Mouse (Mus musculus) lung, postnatal 0 days (tissue): ENCODE measurements around the gene Fbln1. TPM values are rescaled to one million over a fixed set of nuclear protein-coding genes. Genes with fewer than 3 reads are reported as not detected.

ENCODE experiments used
- ATAC-seq: fragments of 200-750 bp; cut with Nextera tagmentation; 2 replicates; pipeline ENCODE4 v1.8.0; 2017; ENCODE audit warnings: moderate library complexity
- DNase-seq: peaks from one replicate; pipeline ENCODE4 v3.0.0-alpha.2; 2016; ENCODE audit warnings: low spot score
- H3K27ac ChIP-seq: fragments of 300-500 bp; sonication (generic); 2 replicates; pipeline ENCODE4 v1.5.1; 2014; ENCODE audit warnings: antibody characterized with exemption, mild to moderate bottlenecking, low read length, mixed read lengths
- H3K27me3 ChIP-seq: fragments of 300-500 bp; sonication (generic); replicated peaks from 2 replicates; pipeline ENCODE4 v1.6.1; 2014; ENCODE audit warnings: low read length, mixed read lengths; ENCODE audit not compliant: insufficient read depth
- H3K36me3 ChIP-seq: fragments of 300-500 bp; sonication (generic); 2 replicates; pipeline ENCODE4 v1.6.1; 2014; ENCODE audit warnings: low read length, mixed read lengths; ENCODE audit not compliant: insufficient read depth
- H3K4me1 ChIP-seq: fragments of 300-500 bp; sonication (generic); 2 replicates; pipeline ENCODE4 v1.6.1; 2014; ENCODE audit warnings: antibody characterized with exemption, low read depth, low read length, mixed read lengths; ENCODE audit not compliant: insufficient read depth
- H3K4me2 ChIP-seq: fragments of 300-500 bp; sonication (generic); replicated peaks from 2 replicates; pipeline ENCODE4 v1.6.1; 2014; ENCODE audit warnings: low read depth, mild to moderate bottlenecking, low read length, moderate library complexity, mixed read lengths
- H3K4me3 ChIP-seq: fragments of 300-500 bp; sonication (generic); 2 replicates; pipeline ENCODE4 v1.5.1; 2014; ENCODE audit warnings: low read depth, low read length
- H3K9ac ChIP-seq: fragments of 300-500 bp; sonication (generic); replicated peaks from 2 replicates; pipeline ENCODE4 v1.6.1; 2014; ENCODE audit warnings: low read depth, mild to moderate bottlenecking
- H3K9me3 ChIP-seq: fragments of 300-500 bp; sonication (generic); 2 replicates; pipeline ENCODE4 v1.6.1; 2016; ENCODE audit warnings: low read length, mixed read lengths
- CTCF ChIP-seq: IDR thresholded peaks from 2 replicates; pipeline ENCODE4 v1.5.1; 2016; ENCODE audit warnings: antibody characterized with exemption, mild to moderate bottlenecking
- EP300 ChIP-seq: IDR thresholded peaks from 2 replicates; pipeline ENCODE4 v1.6.1; 2016; ENCODE audit warnings: antibody characterized with exemption, mild to moderate bottlenecking, control low read depth
- WGBS: fragments of 180-500 bp; shearing (Covaris S2); extraction: QIAGEN DNeasy Blood & Tissue Kit; methylation state at CpG from one replicate; pipeline ENCODE4 v1.1.7; 2014; 5-methylcytosine and 5-hydroxymethylcytosine counted together
- polyA plus RNA-seq: library from polyadenylated mRNA; unstranded; fragments of >200 nt; fragmentation: Nextera tagmentation; extraction: Ambion mirVana; gene quantifications from 2 replicates; pipeline ENCODE4 v1.2.1, GENCODE M21; 2015

The Fbln1 gene
- polyA plus RNA-seq, result 45.7 and 51.2 TPM in 2 replicates

DNA sequence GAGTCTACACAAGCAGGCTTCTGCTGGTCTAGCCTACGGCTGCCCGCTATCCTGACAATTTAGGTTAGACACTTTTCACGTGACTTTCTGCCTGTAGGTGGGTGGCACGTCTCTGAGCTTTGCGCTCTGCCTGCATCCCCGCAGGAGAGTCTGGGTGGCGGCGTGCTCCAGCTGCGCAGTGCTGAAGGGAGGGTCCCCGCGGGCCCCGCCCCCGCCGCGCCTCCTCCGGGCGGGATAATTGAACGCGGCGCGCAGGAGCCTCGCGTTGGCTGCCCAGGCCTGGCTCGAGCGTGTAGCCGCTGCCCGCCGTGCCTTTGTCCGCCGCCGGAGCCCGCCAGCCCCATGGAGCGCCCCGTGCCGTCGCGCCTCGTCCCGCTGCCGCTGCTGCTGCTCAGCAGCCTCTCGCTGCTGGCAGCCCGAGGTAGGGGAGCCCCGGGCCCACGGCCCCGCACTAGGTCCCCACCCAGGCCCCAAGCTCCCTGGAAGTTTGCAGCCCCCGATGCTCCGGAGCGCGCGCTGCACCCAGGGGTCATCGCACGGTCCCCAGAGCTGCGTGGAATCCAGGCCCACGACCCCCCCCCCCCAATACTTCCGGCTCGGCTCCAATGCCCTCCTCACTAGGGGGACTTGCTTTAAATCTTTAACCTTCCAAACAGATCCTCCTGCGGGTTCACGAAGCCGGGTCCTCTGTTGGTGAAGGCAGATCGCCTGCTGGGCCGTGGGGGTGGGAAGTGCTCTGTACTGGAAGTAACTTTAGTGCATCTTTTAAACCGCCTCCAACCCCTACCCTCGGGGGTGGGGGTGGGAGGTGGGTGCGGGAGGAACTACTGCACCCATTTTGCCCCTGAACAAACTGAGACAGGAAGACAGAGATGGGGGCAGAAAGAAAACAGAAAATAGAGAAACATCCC is at the start of gene Fbln1:
Gene Fbln1 (plus strand): TSS at position 158 of the 911 bp plus-strand sequence.
- TF ChIP-seq EP300 (no peak), CTCF (peak; percentile 8; the same call in 1 of the 2 replicates)
- H3K36me3 ChIP-seq, result no peaks in the 10 kb centered on the region
- H3K9ac ChIP-seq, result 0 out of 2 replicates have a peak within 1 kb of the TSS, but pooled peaks have one; percentile 12
- H3K4me2 ChIP-seq, result peak within 1 kb of the TSS; percentile 85
- H3K4me3 ChIP-seq, result peak within 1 kb of the TSS; percentile 44
- H3K27me3 ChIP-seq, result no peaks in the 10 kb centered on the region
- under 1% methylated on average over 55 of the region's 64 CpGs for WGBS
- H3K4me1 ChIP-seq, result no peaks in the 10 kb centered on the region
- DNase-seq, result peak; percentile 84
- 0 out of 2 replicates have a peak within 1 kb of the TSS, but pooled peaks have one; percentile 38 for H3K27ac ChIP-seq
- ATAC-seq, result peak; percentile 80
- H3K9me3 ChIP-seq, result no peaks in the 10 kb centered on the region

DNA sequence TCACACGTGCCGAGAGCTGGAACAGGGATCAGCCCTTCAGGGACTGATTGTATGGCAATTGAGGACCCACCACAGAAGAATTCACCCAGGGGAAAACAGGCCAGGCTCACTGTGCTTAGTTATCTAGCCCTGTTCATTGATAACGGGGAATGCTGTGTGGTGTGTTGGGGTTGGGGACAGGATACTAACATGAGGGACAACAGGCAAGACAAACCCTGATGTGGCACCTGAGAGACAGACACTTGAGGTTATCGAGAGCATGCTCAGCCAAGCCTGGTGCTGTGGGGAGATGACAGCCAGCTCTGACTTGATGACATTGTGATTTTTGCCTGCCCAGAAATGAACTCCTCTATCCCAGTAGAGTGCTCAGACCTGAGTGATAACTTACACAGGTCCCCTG is 49.6 kb upstream of the Fbln1 start:
- Histone ChIP-seq H3K4me1 (no peaks in the 10 kb centered on the region), H3K27me3 (no peaks in the 10 kb centered on the region), H3K9ac (no peak overlapping the region), H3K4me2 (no peak overlapping the region), H3K9me3 (no peaks in the 10 kb centered on the region), H3K4me3 (no peak overlapping the region), H3K27ac (no peak overlapping the region), H3K36me3 (no peaks in the 10 kb centered on the region)
- DNase-seq (no peak), ATAC-seq (no peak)
- WGBS, result 35% methylated on average over 4 of the region's 4 CpGs
- TF ChIP-seq EP300 (no peak), CTCF (no peak)

DNA sequence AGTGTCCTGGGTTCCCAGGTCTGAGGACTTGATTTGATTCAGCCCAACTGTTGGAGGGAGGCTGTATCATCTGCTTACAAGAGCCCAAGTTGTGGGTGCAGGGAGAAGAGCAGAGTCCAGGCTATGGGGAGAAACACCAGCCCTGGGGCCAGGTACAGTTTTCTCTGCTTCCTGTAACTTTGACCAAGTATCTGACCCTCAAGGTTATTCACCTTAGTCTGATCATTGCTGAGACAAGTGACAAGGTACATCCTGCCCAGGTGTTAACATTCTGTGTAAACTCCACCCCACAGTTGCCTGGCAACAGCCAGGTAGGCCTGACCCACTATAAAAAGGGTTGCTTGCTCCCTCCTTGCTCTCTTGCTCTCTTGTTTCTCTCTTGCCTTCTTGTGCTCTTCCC is 44.3 kb upstream of the Fbln1 start:
- Histone ChIP-seq H3K9me3 (no peaks in the 10 kb centered on the region), H3K27me3 (no peaks in the 10 kb centered on the region), H3K36me3 (no peaks in the 10 kb centered on the region), H3K4me1 (no peaks in the 10 kb centered on the region), H3K4me3 (no peak overlapping the region), H3K4me2 (no peak overlapping the region), H3K9ac (no peak overlapping the region), H3K27ac (no peak overlapping the region)
- DNase-seq (no peak), ATAC-seq (no peak)
- TF ChIP-seq EP300 (no peak), CTCF (no peak)

DNA sequence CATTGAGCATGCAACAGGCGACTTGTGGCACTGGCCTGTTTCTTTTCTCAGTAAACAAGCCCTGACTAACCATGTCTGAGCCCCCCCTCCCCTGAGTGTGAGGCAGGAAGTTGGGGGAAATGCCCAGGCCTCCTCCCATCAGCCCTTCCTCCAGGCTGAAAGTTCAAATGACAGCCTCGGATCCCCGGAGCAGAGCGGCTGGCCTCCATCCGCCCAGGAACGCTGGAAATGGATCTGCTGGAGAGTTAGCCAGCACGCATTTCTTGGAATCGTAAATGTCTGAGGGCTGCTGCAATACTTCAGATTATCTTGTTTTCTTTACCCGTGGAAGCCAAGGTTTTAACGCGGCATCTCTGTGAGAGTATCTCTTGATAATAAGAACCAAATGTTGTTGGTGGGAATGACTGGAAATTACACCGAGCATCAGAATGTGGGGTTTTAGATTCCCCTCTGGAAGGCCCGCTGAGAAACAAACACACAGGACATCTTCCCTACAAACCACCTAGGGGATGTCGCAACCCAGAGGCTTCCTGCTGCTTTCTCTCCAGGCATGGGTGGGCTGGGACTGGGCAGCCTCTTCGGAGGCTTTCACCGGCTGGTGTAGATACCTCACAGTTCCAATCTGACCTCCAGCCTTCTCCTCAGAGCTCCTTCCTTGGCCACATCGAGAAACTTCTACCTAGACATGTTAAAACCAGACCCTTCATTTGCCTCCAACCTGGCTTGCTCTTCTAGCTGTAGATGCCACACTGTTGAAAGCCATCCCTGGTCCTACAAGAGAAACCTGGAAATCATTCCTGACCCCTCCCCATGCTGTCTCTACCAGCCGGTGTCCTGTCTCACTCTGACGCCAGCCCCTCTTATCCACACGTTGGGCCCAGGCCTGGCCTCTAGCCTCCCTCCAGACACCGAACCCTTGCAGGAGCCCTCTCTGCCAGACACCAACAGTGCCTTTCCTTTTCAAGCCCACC is 42.8 kb upstream of the Fbln1 start:
- no peaks in the 10 kb centered on the region for H3K27me3 ChIP-seq
- ATAC-seq (peak; percentile 86), DNase-seq (peak; percentile 77)
- no peak overlapping the region for H3K4me2 ChIP-seq
- WGBS, result 35% methylated on average over 21 of the region's 21 CpGs
- H3K27ac ChIP-seq, result peak overlapping the region; percentile 51
- H3K4me1 ChIP-seq, result no peaks in the 10 kb centered on the region
- H3K9ac ChIP-seq, result no peak overlapping the region
- H3K36me3 ChIP-seq, result no peaks in the 10 kb centered on the region
- H3K4me3 ChIP-seq, result no peak overlapping the region
- TF ChIP-seq EP300, result no peak
- H3K9me3 ChIP-seq, result no peaks in the 10 kb centered on the region

DNA sequence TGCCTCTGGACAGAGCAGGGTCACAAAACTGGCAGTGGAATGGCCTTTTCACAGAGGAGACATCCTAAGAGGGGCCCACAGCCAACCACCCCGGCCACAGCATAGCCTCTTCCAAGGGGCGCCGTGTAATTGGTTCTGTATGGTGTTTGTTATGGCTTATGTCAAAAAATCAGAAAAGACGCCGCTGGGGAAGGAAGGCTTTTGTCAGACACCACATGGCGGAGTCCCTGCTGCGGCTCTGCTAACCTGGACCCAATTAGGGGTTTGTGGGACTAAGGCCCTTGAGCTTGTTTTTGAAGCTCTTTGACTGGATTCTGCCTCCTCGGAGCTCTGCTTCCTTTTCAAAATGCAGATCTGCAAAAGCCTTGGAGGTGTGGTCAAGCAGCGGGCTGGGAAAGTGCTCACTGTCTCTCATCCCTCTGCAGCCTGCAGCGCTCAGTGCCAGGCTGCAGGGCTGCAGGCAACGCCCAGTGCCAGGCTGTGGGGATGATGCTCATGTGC is 39.3 kb upstream of the Fbln1 start:
- no peak overlapping the region for H3K4me2 ChIP-seq
- H3K27me3 ChIP-seq, result no peaks in the 10 kb centered on the region
- H3K4me3 ChIP-seq, result no peak overlapping the region
- no peaks in the 10 kb centered on the region for H3K36me3 ChIP-seq
- 43% methylated on average over 11 of the region's 11 CpGs for WGBS
- no peak overlapping the region for H3K27ac ChIP-seq
- no peak; the same call in 1 of the 2 replicates for ATAC-seq
- no peaks in the 10 kb centered on the region for H3K4me1 ChIP-seq
- no peak for TF ChIP-seq EP300
- DNase-seq, result no peak
- H3K9me3 ChIP-seq, result no peaks in the 10 kb centered on the region
- H3K9ac ChIP-seq, result no peak overlapping the region

DNA sequence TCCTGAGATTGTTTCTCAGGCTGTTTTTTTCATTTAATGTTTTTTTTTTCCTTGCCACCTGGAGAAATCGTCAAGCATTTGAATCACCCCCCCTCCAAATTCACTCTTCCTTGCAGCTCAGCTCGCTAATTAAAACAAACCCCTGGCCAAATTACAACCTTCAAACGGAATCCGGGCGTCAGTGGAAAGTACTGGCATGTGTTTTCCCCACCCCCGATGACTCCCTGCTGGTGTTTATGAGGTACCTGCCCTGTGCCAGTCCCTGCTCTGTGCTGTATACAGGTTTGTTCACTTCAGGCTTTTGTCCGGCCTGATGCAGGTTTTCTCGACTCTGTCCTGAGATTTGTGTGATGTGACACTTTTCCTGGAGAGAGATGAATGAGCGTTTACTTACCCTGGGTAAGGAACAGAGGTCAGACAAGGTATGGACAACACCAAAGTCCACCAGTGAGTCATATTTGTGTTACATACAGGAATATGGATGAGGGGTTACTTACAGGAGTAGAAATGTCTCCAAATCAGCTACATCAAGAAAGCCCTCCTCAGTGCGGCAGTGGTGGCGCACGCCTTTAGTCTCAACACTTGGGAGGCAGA is 38.6 kb upstream of the Fbln1 start:
- no peak overlapping the region for H3K4me2 ChIP-seq
- ATAC-seq (no peak), DNase-seq (no peak)
- TF ChIP-seq CTCF (no peak), EP300 (no peak)
- no peaks in the 10 kb centered on the region for H3K9me3 ChIP-seq
- no peak overlapping the region for H3K9ac ChIP-seq
- H3K27me3 ChIP-seq, result no peaks in the 10 kb centered on the region
- no peak overlapping the region for H3K27ac ChIP-seq
- no peaks in the 10 kb centered on the region for H3K36me3 ChIP-seq
- H3K4me1 ChIP-seq, result no peaks in the 10 kb centered on the region
- H3K4me3 ChIP-seq, result no peak overlapping the region
- 54% methylated on average over 12 of the region's 12 CpGs for WGBS
